Mouse (Mus musculus) megakaryocyte, embryonic 14.5 days (primary cell): ENCODE measurements around the gene Bcl11b.

Experiments used
- FLI1 ChIP-seq: IDR thresholded peaks from 2 replicates; pipeline ENCODE4 v1.6.1; 2012; ENCODE audit warnings: low read length, inconsistent platforms, mixed read lengths
- GATA1 ChIP-seq: IDR thresholded peaks from 3 replicates; pipeline ENCODE4 v1.6.1; 2012; ENCODE audit warnings: mixed read lengths, low read length, inconsistent platforms, borderline replicate concordance

GRCm38 (mm10) chr12:107920716-107921115 is 82.7 kb downstream of the Bcl11b start:
- TF ChIP-seq GATA1: no peak
- TF ChIP-seq FLI1: no peak
